Mouse (Mus musculus) inflammation-experienced regulatory T-cells, adult 6 months (primary cell): ENCODE data around the gene Larp7. TPM values are rescaled to one million over a fixed set of nuclear protein-coding genes. Genes with fewer than 3 reads are reported as not detected.

Experiments used
- ATAC-seq: one replicate; pipeline ENCODE4 v1.8.0; 2017
- polyA plus RNA-seq, 3 experiments: library from polyadenylated mRNA; unstranded; fragments of 100-300 nt; shearing (Covaris generic); gene quantifications; one replicate each; pipeline ENCODE4 v1.2.1; 2017

Larp7 gene
- polyA plus RNA-seq: 100 to 1,000 TPM in 1 of 3 experiments, 10 to 100 TPM in 2; 77.8 to 106 (median 78.8) TPM

DNA sequence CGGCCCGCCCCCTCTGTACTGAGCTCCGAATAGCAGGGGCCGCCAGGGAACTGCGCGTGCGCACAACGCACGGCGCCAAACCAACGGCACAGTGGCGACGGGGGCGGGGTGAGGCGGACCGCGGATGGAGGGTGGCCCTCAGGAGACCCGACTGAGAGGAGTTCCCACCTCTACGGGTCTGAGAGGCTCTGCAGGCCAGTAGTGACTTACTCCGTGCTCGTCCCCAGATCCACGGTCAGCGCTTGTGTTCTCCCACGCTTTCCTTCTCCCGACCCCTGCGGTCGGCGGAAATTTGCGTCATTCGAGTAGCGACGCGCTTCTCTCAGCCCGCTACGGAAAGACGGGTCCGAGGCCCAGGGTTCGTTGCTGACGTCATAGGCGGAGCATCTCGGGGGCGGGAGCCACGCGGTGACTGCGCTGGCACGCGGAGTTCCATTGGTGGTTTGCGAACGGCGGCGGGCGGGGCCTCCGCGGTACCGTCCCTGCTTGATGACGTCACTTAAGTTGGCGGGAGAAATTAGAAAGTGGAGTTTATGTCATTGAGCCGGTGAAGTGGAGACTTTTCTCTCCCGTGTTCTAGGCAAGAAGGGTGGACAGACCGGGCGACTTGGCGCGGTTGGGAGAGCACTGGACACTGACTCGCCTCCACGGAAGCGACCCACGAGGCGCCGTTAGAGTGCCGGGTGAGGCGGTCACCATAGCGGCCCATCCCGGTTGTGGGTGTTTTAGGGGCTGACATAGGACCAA is at the start of gene Larp7, which contains the start of gene Zgrf1:
Larp7 (minus strand) TSS at position 377 of the 747 bp plus-strand sequence.
Zgrf1 (plus strand) TSS at position 517 of the 747 bp plus-strand sequence.
- ATAC-seq: peak; percentile 95

DNA sequence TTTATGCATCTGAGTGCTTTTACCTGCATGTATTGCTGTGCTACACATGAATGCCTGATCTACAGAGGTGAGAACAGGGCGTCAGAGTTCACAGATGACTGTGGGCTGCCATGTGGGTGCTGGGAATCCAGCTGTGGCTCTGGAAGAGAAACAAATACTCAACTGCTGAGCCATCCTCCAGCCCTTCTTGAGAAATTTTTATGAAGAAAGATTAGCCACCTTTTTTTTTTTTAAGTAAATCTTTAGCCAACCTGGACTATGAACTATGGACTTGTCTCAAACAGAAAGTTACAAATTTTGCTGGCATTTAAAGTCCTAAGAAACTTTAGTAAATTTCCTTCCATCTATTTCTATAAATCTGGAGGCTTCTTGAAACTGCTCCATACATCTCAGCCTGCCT is 44.0 kb upstream of the Larp7 start:
- ATAC-seq: no peak

GRCm38 (mm10) chr3:127572557-127572956 is 19.4 kb upstream of the Larp7 start:
- ATAC-seq: peak; percentile 98

DNA sequence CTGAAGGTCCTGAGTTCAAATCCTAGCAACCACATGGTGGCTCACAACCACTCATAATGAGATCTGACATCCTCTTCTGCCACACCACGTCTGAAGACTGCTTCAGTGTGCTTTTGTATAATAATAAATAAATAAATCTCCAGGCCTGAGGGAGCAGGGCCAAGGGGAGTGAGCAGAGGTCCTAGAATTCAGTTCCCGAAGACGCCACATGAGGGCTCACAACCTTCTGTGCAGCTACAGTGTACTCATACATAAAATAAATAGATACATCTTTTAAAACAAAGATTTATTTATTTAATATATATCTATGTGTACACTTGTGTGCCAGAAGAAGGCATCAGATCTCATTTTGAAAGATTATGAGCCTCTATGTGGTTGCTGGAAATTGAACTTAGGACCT is 12.0 kb upstream of the Larp7 start:
- ATAC-seq: no peak

DNA sequence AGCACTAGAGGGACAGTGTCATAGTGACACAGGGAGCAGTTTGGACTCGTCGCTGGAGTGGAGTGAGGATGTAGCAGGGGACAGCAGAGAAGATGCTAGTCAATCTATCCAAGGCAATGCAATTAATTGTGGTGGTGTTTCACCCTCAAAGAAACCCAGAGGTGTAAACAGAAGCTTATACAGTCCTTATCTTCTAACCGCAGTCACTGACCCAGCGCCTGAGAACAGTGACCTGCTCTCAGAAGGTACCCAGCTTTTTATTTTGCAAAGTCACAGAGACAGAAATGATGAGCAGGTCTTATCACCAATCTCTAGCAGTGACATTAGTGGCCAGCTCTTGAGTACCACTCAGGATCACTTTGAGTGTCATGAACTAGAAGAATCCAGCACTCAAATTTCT is 9.8 kb upstream of the Larp7 start:
- ATAC-seq: no peak

DNA sequence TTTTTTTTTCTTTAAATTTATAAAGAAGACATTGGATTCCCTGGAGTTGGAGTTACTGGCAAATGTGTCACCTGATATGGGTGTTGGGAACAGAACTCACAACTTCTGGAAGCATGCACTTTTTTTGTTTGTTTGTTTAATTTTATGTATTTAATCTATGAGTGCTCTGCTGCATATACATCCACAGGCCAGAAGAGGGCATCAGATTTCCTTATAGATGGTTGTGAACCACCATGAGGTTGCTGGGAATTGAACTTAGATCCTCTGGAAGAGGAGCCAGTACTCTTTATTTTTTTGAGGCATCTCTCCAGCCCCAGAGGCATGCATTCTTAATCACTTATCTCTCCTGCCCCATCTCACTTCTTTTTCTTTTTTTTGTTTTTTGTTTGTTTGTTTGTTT is 5.1 kb upstream of the Larp7 start:
- ATAC-seq: no peak

GRCm38 (mm10) chr3:127554723-127555122 is 1.6 kb upstream of the Larp7 start:
- no peak for ATAC-seq

DNA sequence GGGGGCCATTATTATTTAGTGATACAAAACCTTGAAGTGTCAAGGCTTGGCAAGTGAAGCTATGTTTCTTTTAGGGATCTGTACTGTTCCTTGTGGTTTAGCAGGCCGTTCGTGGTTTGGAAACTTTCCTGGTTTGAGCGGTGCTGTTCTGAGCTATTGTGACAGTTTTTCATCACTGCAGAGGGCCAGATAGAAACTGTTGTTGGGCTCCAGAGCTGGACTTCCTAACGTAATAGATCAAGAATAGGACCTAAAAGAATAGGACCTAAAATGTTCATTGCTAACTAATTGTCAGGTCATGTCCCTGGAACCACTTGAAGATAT is 533 bp upstream of the Larp7 start:
- ATAC-seq: no peak

DNA sequence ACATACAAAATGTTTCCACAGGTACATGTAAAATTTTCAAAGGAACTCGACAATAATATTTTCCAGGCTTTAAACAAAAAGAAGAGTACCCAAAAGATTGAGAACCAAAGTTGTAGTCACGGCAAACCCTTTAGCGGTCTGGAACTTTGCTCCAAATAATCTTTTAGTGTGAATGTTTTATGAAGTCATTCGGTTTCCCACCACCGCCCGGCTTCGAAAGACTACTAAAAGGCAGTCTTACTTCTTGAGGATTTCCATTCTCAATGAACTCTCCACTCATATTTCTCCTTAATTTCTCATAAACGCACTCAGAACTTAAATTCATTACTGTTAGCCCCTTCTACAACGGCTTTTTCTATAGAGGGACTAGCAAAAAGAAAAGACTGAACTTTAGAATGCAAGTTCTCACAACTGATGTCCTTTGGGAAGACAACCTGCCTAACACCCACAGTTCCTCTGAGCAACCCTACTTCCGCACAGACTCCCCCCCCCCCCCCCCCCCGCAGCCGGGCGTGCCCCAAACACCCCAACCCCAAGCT is 646 bp downstream of the Larp7 start:
- ATAC-seq: no peak

- no peak for ATAC-seq
Observed at GRCm38 (mm10) chr3:127547882-127548281, 5.3 kb downstream of the Larp7 start.

DNA sequence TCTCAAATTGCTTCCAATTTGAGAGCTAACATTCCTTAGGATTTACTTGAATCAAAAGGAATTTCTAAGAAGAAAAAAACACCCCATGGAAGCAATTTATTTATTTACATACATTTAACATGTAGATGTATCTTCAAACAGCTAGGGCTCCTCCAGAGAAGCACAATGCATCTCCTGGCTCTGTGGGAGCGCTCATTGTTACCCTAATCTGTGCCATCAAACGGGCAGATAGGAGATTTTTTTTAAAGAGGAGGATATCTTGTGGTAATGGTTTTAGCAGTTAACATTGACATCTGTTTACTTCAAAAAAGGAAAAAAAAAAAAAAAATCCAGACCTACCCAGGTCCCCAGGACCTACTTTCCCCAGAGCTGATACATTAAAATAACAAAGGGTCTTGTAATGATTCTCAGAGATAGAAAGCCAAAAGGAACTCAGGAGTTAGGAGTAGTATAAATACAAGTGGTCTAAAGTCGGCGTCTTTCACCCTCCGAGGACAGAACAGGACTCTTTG is 8.5 kb downstream of the Larp7 start:
- ATAC-seq: no peak

GRCm38 (mm10) chr3:127543976-127544375 is 9.2 kb downstream of the Larp7 start:
- ATAC-seq: no peak

- no peak for ATAC-seq
Observed at GRCm38 (mm10) chr3:127539193-127539592, 14.0 kb downstream of the Larp7 start.

DNA sequence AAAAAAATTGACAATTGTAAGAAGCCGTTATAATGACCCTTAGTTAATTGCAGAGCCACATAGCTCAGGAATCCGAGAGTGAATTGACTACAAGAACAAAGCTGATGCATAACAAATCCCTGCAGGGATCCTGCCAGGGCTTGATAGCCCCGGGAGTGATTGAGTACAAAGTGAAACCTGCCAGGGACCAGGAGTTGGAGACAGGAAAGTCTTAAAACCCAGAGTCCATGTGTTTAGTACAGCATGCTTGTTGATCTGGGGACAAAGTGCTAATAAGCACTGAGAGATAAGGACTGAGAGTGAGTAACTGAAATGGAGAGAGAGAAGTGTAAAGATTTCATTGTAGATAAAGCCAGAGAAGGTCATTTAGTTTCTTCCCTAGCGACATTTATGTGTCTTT is 22.9 kb downstream of the Larp7 start:
- ATAC-seq: no peak

DNA sequence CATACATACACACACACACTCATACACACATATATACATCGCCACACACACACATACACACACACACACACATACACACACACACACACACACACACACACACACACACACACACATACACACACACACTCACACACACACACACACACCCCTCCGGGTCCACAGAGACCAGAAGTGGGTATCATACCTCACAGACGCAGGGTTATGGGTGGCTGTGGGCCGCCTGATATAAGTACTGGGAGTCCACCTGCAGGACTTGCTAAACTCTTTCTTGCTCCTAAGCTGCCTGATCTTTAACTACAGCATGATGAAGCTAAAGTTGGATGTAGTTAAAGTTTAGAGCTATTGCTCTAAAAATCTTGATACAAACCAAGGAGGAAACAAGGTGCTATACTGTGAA is 23.3 kb downstream of the Larp7 start:
- no peak for ATAC-seq

DNA sequence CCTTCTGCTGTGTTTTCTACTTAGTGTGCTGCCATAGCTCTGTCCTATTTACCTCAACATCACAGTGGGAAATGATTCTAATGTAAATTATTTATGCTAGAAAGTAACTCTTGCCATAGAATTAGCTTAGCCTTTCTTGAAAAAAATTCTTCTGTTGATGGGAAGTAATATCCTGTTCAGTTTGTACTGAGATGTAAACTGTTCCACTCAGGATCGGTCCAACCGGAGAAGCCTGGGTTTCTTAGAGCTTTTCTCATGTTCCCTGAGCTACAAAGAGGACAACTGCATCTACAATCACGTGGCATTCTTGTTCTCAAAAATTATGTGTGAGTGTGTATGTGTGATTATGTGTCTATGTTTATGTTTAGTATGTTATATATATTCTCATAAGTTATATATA is 23.9 kb downstream of the Larp7 start:
- ATAC-seq: no peak

GRCm38 (mm10) chr3:127527465-127528034 is 25.6 kb downstream of the Larp7 start:
- no peak for ATAC-seq

DNA sequence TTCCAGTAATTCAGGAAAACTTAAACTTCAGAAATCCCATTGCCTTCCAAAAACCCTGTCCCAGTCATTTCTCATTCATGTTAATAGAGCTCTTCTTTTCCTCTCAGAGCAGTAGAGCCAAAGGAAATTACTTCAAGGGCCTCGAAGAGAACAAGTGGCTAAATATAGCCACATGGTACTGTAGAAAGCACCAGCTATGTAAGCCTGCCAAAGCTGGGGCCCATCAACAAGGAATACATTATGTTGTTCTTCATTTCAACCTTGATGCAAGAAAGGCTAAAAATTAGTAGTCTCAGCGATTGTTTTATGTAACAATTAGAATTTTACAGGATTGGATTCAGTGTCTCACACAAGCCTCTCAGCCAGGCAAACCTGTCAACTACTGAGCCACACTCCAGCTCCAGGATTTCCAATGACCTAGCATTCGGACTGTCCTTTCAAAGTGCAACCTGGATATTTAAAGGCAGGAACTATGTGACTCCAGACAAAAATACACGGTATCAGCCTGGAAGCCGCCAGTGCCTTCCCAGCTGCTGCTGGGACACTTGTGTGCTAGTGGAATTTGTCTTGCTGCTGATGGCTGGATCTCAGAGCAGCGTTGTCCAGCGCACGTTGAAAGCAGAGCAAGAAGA is 27.8 kb downstream of the Larp7 start:
- no peak for ATAC-seq

- no peak for ATAC-seq
Observed at GRCm38 (mm10) chr3:127521156-127521555, 32.0 kb downstream of the Larp7 start.

GRCm38 (mm10) chr3:127520300-127520699 is 32.8 kb downstream of the Larp7 start:
- ATAC-seq: no peak

DNA sequence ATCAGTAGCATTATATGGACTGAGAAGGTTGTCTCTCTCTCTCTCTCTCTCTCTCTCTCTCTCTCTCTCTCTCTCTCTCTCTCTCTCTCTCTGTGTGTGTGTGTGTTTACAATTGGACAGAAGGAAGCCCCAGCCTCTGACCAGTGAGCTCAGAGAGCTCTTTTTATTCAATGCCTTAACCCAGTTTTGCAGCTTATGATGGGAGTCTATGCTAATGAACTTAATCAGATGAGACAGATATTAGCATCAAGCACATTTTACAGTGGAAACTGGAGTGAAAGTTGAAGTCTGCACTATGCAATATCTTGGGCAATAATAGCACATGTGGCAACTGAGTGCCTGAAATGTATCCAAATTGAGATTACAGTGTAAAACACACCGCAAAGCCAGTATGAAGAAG is 37.9 kb downstream of the Larp7 start:
- no peak for ATAC-seq

GRCm38 (mm10) chr3:127513699-127514098 is 39.5 kb downstream of the Larp7 start:
- ATAC-seq: no peak

GRCm38 (mm10) chr3:127512794-127513335 is 40.3 kb downstream of the Larp7 start:
- no peak for ATAC-seq
